Mouse (Mus musculus): ENCODE data around the gene Topbp1. TPM values are rescaled to one million over a fixed set of nuclear protein-coding genes. Genes with fewer than 3 reads are reported as not detected.

Gene Topbp1
- polyA plus RNA-seq (2014; fragmentation: Nextera tagmentation; extraction: Ambion mirVana) = 99.4 and 101 TPM in 2 replicates

- WGBS = under 1% methylated on average over 49 of the region's 49 CpGs
Observed at GRCm38 (mm10) chr9:103304927-103305326, at the start of gene Topbp1, which contains the start of gene 1300017J02Rik. Topbp1 (plus strand) TSS chr9:103305215. 1300017J02Rik (minus strand) TSS chr9:103305082.

GRCm38 (mm10) chr9:103265778-103266177 lies 39.2 kb upstream of the Topbp1 start:
- no peaks in the 10 kb centered on the region; the same call in 1 of the 2 replicates for H3K36me3 ChIP-seq (ENCODE audit: control insufficient read depth, insufficient read depth, low read length)

More at GRCm38 (mm10) chr9:103304927-103305326, at the start of gene Topbp1, which contains the start of gene 1300017J02Rik:
- Histone ChIP-seq H3K4me2 (peak within 1 kb of the TSS; percentile 81), H3K27me3 (replicated peaks; ENCODE audit: control insufficient read depth, insufficient read depth, low read length) (no peaks in the 10 kb centered on the region), H3K9me3 (ENCODE audit: control insufficient read depth, low read length) (no peaks in the 10 kb centered on the region), H3K9ac (ENCODE audit: low read depth, low read length) (peak within 1 kb of the TSS; percentile 97), H3K4me3 (ENCODE audit: low read depth, low read length) (peak within 1 kb of the TSS; percentile 98), H3K4me1 (replicated peaks; ENCODE audit: control insufficient read depth, insufficient read depth, low read length) (peaks cover 7% of the 10 kb centered on the region; the same call in 1 of the 2 replicates), H3K36me3 (ENCODE audit: control insufficient read depth, insufficient read depth, low read length) (peaks cover 16% of the 10 kb centered on the region), H3K27ac (ENCODE audit: low read depth, low read length) (peak within 1 kb of the TSS; percentile 85)
- ATAC-seq (replicated peaks; ENCODE audit: low FRiP score) = peak; percentile 91
- peak; percentile 94 for DNase-seq (ENCODE audit: low spot score)

DNA sequence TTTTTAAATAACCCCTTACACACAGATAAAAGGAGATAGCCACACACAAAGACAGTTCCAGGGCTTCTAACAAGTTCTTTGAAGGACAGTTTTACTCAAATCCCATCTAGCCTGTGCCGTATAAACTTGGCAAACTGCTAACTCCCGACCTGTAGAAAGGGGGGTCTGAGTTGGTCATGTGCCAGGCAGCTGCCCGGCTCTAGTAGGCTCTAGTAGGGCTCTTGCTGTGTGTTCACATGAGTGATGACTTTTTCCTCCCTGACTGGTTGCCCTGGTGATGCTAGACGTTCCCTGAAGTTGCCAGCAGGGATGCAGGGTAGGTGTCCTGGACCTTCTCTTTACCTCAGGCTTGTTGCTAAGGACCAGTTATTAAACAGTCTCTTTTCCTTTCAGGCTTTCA lies 33.9 kb upstream of the Topbp1 start:
- WGBS = 49% methylated on average over 4 of the region's 4 CpGs
- Histone ChIP-seq H3K27me3 (replicated peaks; ENCODE audit: control insufficient read depth, insufficient read depth, low read length) (no peaks in the 10 kb centered on the region), H3K4me1 (replicated peaks; ENCODE audit: control insufficient read depth, insufficient read depth, low read length) (peaks cover 14% of the 10 kb centered on the region), H3K27ac (ENCODE audit: low read depth, low read length) (no peak overlapping the region), H3K9me3 (ENCODE audit: control insufficient read depth, low read length) (no peaks in the 10 kb centered on the region), H3K9ac (ENCODE audit: low read depth, low read length) (no peak overlapping the region), H3K36me3 (ENCODE audit: control insufficient read depth, insufficient read depth, low read length) (no peaks in the 10 kb centered on the region; the same call in 1 of the 2 replicates), H3K4me2 (no peak overlapping the region), H3K4me3 (ENCODE audit: low read depth, low read length) (no peak overlapping the region)
- no peak for DNase-seq (ENCODE audit: low spot score)
- ATAC-seq (replicated peaks; ENCODE audit: low FRiP score) = no peak

More at GRCm38 (mm10) chr9:103265778-103266177, 39.2 kb upstream of the Topbp1 start:
- 84% methylated on average over 4 of the region's 4 CpGs for WGBS
- no peaks in the 10 kb centered on the region for H3K4me1 ChIP-seq (replicated peaks; ENCODE audit: control insufficient read depth, insufficient read depth, low read length)
- no peak overlapping the region for H3K4me3 ChIP-seq (ENCODE audit: low read depth, low read length)
- no peak for ATAC-seq (replicated peaks; ENCODE audit: low FRiP score)
- DNase-seq (ENCODE audit: low spot score) = no peak
- no peaks in the 10 kb centered on the region; the same call in 1 of the 2 replicates for H3K27me3 ChIP-seq (replicated peaks; ENCODE audit: control insufficient read depth, insufficient read depth, low read length)
- H3K27ac ChIP-seq (ENCODE audit: low read depth, low read length) = no peak overlapping the region
- H3K9ac ChIP-seq (ENCODE audit: low read depth, low read length) = no peak overlapping the region
- no peak overlapping the region for H3K4me2 ChIP-seq
- H3K9me3 ChIP-seq (ENCODE audit: control insufficient read depth, low read length) = no peaks in the 10 kb centered on the region

GRCm38 (mm10) chr9:103274819-103275218 lies 30.2 kb upstream of the Topbp1 start:
- no peak for DNase-seq (ENCODE audit: low spot score)
- 53% methylated on average over 8 of the region's 8 CpGs for whole genome bisulfite sequencing
- Histone ChIP-seq H3K9ac (ENCODE audit: low read depth, low read length) (no peak overlapping the region), H3K4me1 (replicated peaks; ENCODE audit: control insufficient read depth, insufficient read depth, low read length) (peaks cover 19% of the 10 kb centered on the region), H3K4me2 (no peak overlapping the region), H3K4me3 (ENCODE audit: low read depth, low read length) (no peak overlapping the region), H3K9me3 (ENCODE audit: control insufficient read depth, low read length) (no peaks in the 10 kb centered on the region), H3K27ac (ENCODE audit: low read depth, low read length) (no peak overlapping the region), H3K27me3 (replicated peaks; ENCODE audit: control insufficient read depth, insufficient read depth, low read length) (no peaks in the 10 kb centered on the region), H3K36me3 (ENCODE audit: control insufficient read depth, insufficient read depth, low read length) (no peaks in the 10 kb centered on the region)
- ATAC-seq (replicated peaks; ENCODE audit: low FRiP score) = peak; percentile 24; the same call in 1 of the 2 replicates

- no peak for DNase-seq (ENCODE audit: low spot score)
- Histone ChIP-seq H3K9ac (ENCODE audit: low read depth, low read length) (no peak overlapping the region), H3K4me3 (ENCODE audit: low read depth, low read length) (no peak overlapping the region), H3K4me1 (replicated peaks; ENCODE audit: control insufficient read depth, insufficient read depth, low read length) (peaks cover 19% of the 10 kb centered on the region), H3K4me2 (no peak overlapping the region; the same call in 1 of the 2 replicates), H3K9me3 (ENCODE audit: control insufficient read depth, low read length) (no peaks in the 10 kb centered on the region), H3K27ac (ENCODE audit: low read depth, low read length) (no peak overlapping the region), H3K27me3 (replicated peaks; ENCODE audit: control insufficient read depth, insufficient read depth, low read length) (no peaks in the 10 kb centered on the region), H3K36me3 (ENCODE audit: control insufficient read depth, insufficient read depth, low read length) (no peaks in the 10 kb centered on the region)
- ATAC-seq (replicated peaks; ENCODE audit: low FRiP score) = peak; percentile 70; the same call in 1 of the 2 replicates
- 61% methylated on average over 1 of the region's 1 CpGs for WGBS
Observed at GRCm38 (mm10) chr9:103275676-103276075, 29.3 kb upstream of the Topbp1 start.

GRCm38 (mm10) chr9:103276876-103277275 lies 28.1 kb upstream of the Topbp1 start:
- ATAC-seq (replicated peaks; ENCODE audit: low FRiP score) = no peak
- H3K27ac ChIP-seq (ENCODE audit: low read depth, low read length) = no peak overlapping the region
- no peak overlapping the region for H3K9ac ChIP-seq (ENCODE audit: low read depth, low read length)
- 87% methylated on average over 6 of the region's 6 CpGs for WGBS
- H3K36me3 ChIP-seq (ENCODE audit: control insufficient read depth, insufficient read depth, low read length) = no peaks in the 10 kb centered on the region; the same call in 1 of the 2 replicates
- DNase-seq (ENCODE audit: low spot score) = no peak
- no peak overlapping the region for H3K4me2 ChIP-seq
- H3K4me3 ChIP-seq (ENCODE audit: low read depth, low read length) = no peak overlapping the region
- H3K9me3 ChIP-seq (ENCODE audit: control insufficient read depth, low read length) = no peaks in the 10 kb centered on the region
- no peaks in the 10 kb centered on the region for H3K27me3 ChIP-seq (replicated peaks; ENCODE audit: control insufficient read depth, insufficient read depth, low read length)
- H3K4me1 ChIP-seq (replicated peaks; ENCODE audit: control insufficient read depth, insufficient read depth, low read length) = peaks cover 19% of the 10 kb centered on the region

- no peak for DNase-seq (ENCODE audit: low spot score)
- peaks cover 23% of the 10 kb centered on the region for H3K4me1 ChIP-seq (replicated peaks; ENCODE audit: control insufficient read depth, insufficient read depth, low read length)
- WGBS = 34% methylated on average over 4 of the region's 4 CpGs
- H3K27me3 ChIP-seq (replicated peaks; ENCODE audit: control insufficient read depth, insufficient read depth, low read length) = no peaks in the 10 kb centered on the region
- no peak for ATAC-seq (replicated peaks; ENCODE audit: low FRiP score)
- no peaks in the 10 kb centered on the region for H3K9me3 ChIP-seq (ENCODE audit: control insufficient read depth, low read length)
- H3K36me3 ChIP-seq (ENCODE audit: control insufficient read depth, insufficient read depth, low read length) = no peaks in the 10 kb centered on the region
- peak overlapping the region; percentile 68 for H3K4me2 ChIP-seq
- H3K9ac ChIP-seq (ENCODE audit: low read depth, low read length) = peak overlapping the region; percentile 67; the same call in 1 of the 2 replicates
- peak overlapping the region; percentile 51 for H3K4me3 ChIP-seq (ENCODE audit: low read depth, low read length)
- peak overlapping the region; percentile 96 for H3K27ac ChIP-seq (ENCODE audit: low read depth, low read length)
Observed at GRCm38 (mm10) chr9:103286396-103286795, 18.6 kb upstream of the Topbp1 start.

DNA sequence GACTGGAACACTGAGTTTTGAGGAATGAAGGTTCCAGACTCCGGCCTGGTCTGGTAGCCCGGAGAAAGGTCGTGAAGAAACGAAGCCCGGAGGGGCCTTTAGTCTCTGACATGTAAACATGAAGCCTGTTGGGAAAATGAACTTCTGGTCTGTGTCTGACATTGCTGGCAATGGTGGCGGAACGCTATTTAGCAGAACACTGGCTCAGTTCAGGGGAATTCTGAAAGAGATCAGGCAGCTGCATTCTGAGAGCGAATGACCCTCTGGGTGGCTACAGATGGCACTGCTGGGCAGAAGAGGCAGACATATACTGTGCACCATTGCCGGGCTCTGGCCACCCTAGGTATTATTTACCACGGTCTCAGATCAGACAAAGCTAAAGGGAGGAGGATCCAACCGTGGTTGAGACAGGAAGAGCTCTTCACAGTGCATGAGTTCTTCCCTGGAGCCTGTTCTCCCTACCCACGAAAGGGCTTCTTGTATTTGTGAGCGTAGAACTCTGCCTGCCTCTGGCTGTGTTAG lies 18.1 kb upstream of the Topbp1 start:
- Histone ChIP-seq H3K4me2 (peak overlapping the region; percentile 68), H3K36me3 (ENCODE audit: control insufficient read depth, insufficient read depth, low read length) (no peaks in the 10 kb centered on the region), H3K9me3 (ENCODE audit: control insufficient read depth, low read length) (no peaks in the 10 kb centered on the region), H3K27ac (ENCODE audit: low read depth, low read length) (peak overlapping the region; percentile 96), H3K4me1 (replicated peaks; ENCODE audit: control insufficient read depth, insufficient read depth, low read length) (peaks cover 23% of the 10 kb centered on the region), H3K27me3 (replicated peaks; ENCODE audit: control insufficient read depth, insufficient read depth, low read length) (no peaks in the 10 kb centered on the region), H3K4me3 (ENCODE audit: low read depth, low read length) (peak overlapping the region; percentile 51), H3K9ac (ENCODE audit: low read depth, low read length) (peak overlapping the region; percentile 67)
- DNase-seq (ENCODE audit: low spot score) (no peak), ATAC-seq (replicated peaks; ENCODE audit: low FRiP score) (no peak)
- WGBS = 55% methylated on average over 13 of the region's 13 CpGs

Data from liver, embryonic 11.5 days (tissue).